Mouse (Mus musculus): ENCODE data around the gene Gm28998.
"Not testable (repeated sequence)": the region's sequence is repeated elsewhere in the genome, so short reads cannot be mapped to it uniquely, and the experiment has no call there.

Gene Gm28998

GRCm38 (mm10) chrY:7253487-7253886, at the start of gene Gm28998:
Gm28998 (plus strand) TSS chrY:7253787.
- DNase-seq (ENCODE audit: low read depth, low spot score), result not testable (repeated sequence)

Measured in 3T3-L1 (cell line).